Mouse (Mus musculus) right cerebral cortex, adult 18-20 months (tissue): ENCODE measurements around the gene Cln5.

Experiments
- DNase-seq: peaks from one replicate; pipeline ENCODE4 v3.0.0; 2022; ENCODE audit warnings: mixed read lengths

Gene Cln5

DNA sequence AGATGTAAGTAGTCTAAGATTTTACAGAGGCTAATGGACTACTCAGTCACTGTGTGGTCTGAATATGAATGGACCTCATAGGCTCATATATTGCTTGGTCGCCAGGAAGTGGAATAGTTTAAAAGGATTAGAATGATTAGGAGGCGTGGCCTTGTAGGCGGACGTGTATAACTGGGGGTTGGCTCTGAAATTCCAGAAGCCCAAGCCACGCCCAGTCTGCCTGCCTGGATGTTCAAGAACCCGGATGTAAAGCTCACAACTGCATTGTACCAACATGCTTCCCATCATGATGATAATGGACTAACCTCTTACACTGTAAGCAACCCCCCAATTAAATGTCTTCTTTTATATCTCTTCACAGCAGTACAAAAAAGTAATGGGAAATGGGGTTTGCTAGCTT, 55.7 kb downstream of the Cln5 start:
- DNase-seq, result no peak
